Mouse (Mus musculus) brain, embryonic 14.5 days (tissue): ENCODE data around the gene Arhgap45. TPM values are rescaled to one million over a fixed set of nuclear protein-coding genes. Genes with fewer than 3 reads are reported as not detected.

Source experiments
- DNase-seq: peaks from one replicate; pipeline ENCODE4 v3.0.0-alpha.2; 2011; ENCODE audit warnings: low read depth
- CTCF ChIP-seq: fragments of 200-500 bp; IDR thresholded peaks from 2 replicates; pipeline ENCODE4 v1.5.1; 2012; ENCODE audit warnings: inconsistent platforms, mild to moderate bottlenecking, moderate library complexity, borderline replicate concordance; ENCODE audit not compliant: insufficient read depth, insufficient read length; ENCODE audit errors: extremely low read depth
- POLR2A ChIP-seq: fragments of 200-500 bp; IDR thresholded peaks from 2 replicates; pipeline ENCODE4 v1.6.1; 2012; ENCODE audit warnings: mild to moderate bottlenecking, inconsistent platforms, borderline replicate concordance; ENCODE audit not compliant: poor library complexity, insufficient read depth, insufficient read length, severe bottlenecking; ENCODE audit errors: extremely low read depth
- polyA plus RNA-seq: library from polyadenylated mRNA; depleted of rRNA; stranded (reverse); fragments of >200 nt; gene quantifications from 2 replicates; pipeline ENCODE4 v1.2.3, GENCODE M21; 2012

The Arhgap45 gene
- polyA plus RNA-seq, 1 experiment: 3.4 TPM

DNA sequence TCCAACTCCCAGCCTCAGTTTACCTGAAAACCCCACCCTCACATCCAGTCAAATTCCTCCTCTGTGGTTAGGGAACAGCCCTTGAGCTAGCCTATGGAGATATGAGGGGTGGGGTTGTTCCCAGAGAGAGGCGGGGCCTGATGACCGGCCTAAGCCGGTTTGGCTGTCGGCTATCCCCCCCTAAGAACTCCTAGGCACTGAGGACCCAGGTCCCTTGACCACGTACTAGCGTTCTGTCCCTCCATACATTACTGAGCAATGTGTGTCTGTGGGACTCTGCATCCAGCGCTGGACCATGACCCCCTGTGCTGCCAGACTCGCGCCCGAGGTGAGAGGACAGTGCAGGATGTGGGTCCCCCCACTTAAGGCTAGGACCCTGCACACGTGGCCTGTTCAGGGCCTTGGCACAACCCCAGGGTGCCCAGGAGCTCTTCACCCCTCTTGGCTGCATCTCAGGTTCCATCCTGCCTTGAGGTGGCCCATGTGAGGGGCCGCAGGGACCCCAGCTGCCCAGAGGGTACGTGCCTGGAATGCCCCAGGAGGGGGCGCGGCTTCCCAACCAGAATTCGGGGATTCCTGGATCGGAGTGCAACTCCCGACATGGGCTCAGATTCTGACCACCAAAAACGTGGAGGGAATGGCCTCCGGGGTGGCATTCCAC, 3.1 kb downstream of the Arhgap45 start:
- TF ChIP-seq POLR2A (no peak), CTCF (0 out of 2 replicates have a peak, but pooled peaks have one; percentile 7)
- DNase-seq: no peak

DNA sequence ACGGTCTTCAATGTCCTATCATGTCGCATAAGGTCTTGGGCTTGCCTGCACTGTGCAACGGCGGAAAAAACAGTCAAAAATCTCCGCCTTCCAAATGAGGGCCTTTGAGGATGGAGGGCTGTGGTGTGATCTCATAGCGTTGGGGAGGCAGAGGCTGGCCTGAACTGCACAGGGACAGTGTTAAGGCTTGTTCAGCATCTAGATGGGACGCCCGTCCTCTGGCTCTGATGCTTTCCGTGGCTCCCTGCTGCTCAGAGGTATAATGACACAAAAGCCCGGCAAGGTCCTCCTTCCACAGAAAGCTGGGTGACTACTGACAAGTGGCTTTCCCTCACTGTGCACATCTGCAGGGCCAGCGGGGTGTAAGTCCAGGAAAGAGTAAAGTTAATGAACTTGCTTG, 3.7 kb downstream of the Arhgap45 start:
- no peak for TF ChIP-seq POLR2A
- no peak for TF ChIP-seq CTCF
- no peak for DNase-seq

DNA sequence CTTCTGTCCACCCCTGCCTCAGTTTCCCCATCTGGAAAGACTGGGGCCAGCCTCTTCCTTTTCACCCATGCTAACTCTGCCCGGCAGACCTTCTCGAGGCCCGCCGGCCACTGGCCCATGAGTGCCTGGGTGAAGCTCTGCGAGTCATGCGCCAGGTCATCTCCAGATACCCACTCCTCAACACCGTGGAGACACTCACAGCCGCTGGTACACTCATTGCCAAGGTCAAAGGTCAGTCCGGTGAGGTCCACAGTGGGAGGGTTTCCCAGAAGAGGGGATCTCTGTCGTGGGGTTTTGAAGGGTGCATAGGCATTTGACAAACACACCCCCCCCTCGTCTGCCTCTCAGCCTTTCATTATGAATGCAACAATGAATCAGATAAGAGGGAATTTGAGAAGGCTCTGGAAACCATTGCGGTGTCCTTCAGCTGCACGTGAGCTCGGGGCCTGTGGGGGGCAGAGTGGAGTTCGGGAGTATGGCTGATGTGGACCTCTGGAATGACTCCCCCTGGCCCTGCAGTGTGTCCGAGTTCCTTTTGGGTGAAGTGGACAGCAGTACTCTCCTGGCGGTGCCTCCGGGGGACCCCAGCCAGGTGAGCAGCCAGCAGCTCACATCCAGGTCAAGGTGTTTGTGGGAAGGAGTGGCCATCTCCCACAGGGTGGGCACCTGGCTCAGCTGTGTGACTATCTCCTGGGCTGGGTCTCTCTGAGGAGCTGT, 4.3 kb downstream of the Arhgap45 start:
- TF ChIP-seq CTCF: no peak
- DNase-seq: no peak

DNA sequence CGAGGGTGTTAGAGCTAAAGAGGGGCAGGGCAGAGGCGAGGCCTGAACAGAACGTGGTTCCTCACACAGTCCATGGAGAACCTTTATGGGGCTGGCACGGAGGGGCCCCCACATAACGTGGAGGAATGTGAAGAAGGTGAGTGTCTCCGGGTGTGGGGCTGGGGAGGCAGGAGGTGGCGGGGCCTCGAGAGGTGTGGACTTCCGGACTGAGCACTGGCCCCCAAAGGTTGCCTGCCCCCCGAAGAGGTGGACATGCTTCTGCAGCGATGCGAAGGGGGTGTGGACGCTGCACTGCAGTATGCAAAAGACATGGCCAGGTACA, 4.8 kb downstream of the Arhgap45 start:
- TF ChIP-seq POLR2A: no peak
- TF ChIP-seq CTCF: no peak
- DNase-seq: no peak

GRCm38 (mm10) chr10:80022164-80022563, 5.7 kb downstream of the Arhgap45 start:
- TF ChIP-seq CTCF (no peak), POLR2A (no peak)
- DNase-seq: no peak

DNA sequence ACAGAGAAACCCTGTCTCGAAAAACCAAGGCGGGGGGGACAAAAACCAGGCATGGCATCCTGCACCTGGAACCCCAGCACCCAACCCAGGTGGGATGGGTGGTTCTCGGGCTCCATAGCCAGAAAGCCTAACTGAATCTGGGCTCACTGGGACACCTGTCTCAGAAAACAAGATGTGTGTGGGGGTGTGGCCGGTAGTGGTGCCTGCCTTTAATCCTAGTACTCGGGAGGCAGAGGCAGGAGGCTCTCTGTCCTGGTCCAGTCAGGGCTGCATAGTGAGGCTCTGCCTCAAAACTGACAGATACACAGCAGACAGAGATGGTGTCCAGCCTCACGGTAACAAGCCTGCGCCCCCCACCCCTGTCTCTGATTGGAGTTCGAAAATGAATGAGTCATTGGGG, 6.4 kb downstream of the Arhgap45 start:
- no peak for DNase-seq
- TF ChIP-seq POLR2A: no peak
- no peak for TF ChIP-seq CTCF

GRCm38 (mm10) chr10:80023758-80024157, 7.3 kb downstream of the Arhgap45 start:
- TF ChIP-seq POLR2A (no peak), CTCF (no peak)

GRCm38 (mm10) chr10:80024229-80025043, 8.0 kb downstream of the Arhgap45 start:
- DNase-seq: no peak
- no peak for TF ChIP-seq POLR2A
- TF ChIP-seq CTCF: no peak

More at GRCm38 (mm10) chr10:80023758-80024157, 7.3 kb downstream of the Arhgap45 start:
- no peak for DNase-seq

- TF ChIP-seq POLR2A (no peak), CTCF (no peak)
These were observed 8.5 kb downstream of the Arhgap45 start for GRCm38 (mm10) chr10:80025044-80025347.

DNA sequence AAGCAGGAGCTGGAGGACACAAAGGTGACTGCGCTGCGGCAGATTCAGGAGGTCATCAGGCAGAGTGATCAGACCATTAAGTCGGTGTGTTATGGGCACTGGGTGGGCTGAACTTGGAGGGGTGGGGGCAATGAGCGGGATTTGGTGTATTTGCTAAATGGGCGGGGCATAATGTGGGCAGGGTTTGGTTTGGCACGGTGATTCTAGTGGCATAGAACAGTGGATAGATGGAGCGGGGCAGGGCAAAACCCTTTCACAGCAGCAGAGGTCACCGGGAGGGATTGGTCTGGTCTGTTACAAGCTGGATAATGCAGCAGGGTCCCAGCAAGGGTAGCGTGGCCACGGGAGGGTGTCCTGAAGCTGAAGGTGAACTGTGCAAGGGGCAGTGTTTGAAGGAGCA, 9.0 kb downstream of the Arhgap45 start:
- no peak for DNase-seq
- TF ChIP-seq POLR2A (no peak), CTCF (no peak)

More at GRCm38 (mm10) chr10:80025044-80025347, 8.5 kb downstream of the Arhgap45 start:
- DNase-seq: no peak

GRCm38 (mm10) chr10:80025889-80026288, 9.4 kb downstream of the Arhgap45 start:
- DNase-seq: no peak
- TF ChIP-seq CTCF (no peak), POLR2A (no peak)
